Mouse (Mus musculus) adrenal gland, postnatal 10 days (tissue): ENCODE measurements at regions not wholly inside any gene's neighbourhood (a gene's known extent, or its start where the extent isn't known, plus 50 kb on each side); places are given as distances from the start of the nearest gene placed in this dataset.
"Not testable (repeated sequence)": the region's sequence is repeated elsewhere in the genome, so short reads cannot be mapped to it uniquely, and the experiment has no call there.

Experiments
- DNase-seq: peaks from one replicate; pipeline ENCODE4 v3.0.0; 2021; ENCODE audit warnings: mixed read lengths

DNA sequence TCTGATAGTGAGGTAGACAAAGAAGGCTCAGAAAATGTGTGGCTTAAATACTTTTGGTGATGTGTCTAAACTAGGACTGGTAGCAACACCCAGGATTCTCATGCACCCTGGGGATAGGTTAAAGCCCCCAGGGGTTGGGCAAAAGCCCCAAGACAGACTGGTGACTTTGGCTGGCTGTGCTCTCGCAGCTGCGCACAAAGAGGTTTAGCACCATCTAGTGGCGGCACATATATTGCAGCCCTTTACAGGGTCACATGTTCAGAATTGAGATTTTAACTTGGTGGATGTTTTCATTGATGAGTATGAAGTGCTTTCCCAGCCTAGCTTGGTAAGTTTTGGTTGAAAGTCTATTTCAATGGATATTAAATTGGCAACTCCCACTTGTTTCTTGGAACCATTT lies 167.3 kb downstream of the Gm44 start:
- peak; percentile 20 for DNase-seq

GRCm38 (mm10) chrX:91085137-91085536 lies 193.2 kb downstream of the Gm44 start:
- not testable (repeated sequence) for DNase-seq
